In genomic region chr11:50225611-50226378, GRCm38 (mm10) we compare ENCODE assay signal across 8 mouse cellular contexts. TPM values are rescaled to one million over a fixed set of nuclear protein-coding genes. Genes with fewer than 3 reads are reported as not detected.
A peak's percentile ranks its signal among the peaks of the same experiment; 100 is the strongest.
DNase-seq lines count a peak whose midpoint lies in the region; ATAC-seq lines count a peak whose summit lies in the region.

No protein-coding gene starts in this region.

- H3K27ac ChIP-seq in embryonic facial prominence, embryonic 10.5 days (replicated peaks), result peak overlapping the region; percentile 94
- H3K27ac ChIP-seq in limb, embryonic 12.5 days, result peak overlapping the region; percentile 73
- peak overlapping the region; percentile 95 for H3K27ac ChIP-seq in midbrain, embryonic 15.5 days

- peak overlapping the region; percentile 89 for H3K4me3 ChIP-seq in embryonic facial prominence, embryonic 10.5 days
- peak overlapping the region; percentile 97 for H3K4me3 ChIP-seq in limb, embryonic 12.5 days (replicated peaks)
- peak overlapping the region; percentile 90 for H3K4me3 ChIP-seq in midbrain, embryonic 15.5 days

- peaks cover 68% of the 10 kb centered on the region for H3K4me1 ChIP-seq in embryonic facial prominence, embryonic 10.5 days
- peaks cover 53% of the 10 kb centered on the region for H3K4me1 ChIP-seq in limb, embryonic 12.5 days (replicated peaks)
- peaks cover 55% of the 10 kb centered on the region for H3K4me1 ChIP-seq in midbrain, embryonic 15.5 days

- H3K36me3 ChIP-seq in embryonic facial prominence, embryonic 10.5 days (replicated peaks), result peaks cover 3% of the 10 kb centered on the region
- H3K36me3 ChIP-seq in limb, embryonic 12.5 days, result peaks cover 9% of the 10 kb centered on the region
- H3K36me3 ChIP-seq in midbrain, embryonic 15.5 days (replicated peaks), result no peaks in the 10 kb centered on the region

- no peaks in the 10 kb centered on the region for H3K9me3 ChIP-seq in embryonic facial prominence, embryonic 10.5 days
- no peaks in the 10 kb centered on the region for H3K9me3 ChIP-seq in limb, embryonic 12.5 days
- H3K9me3 ChIP-seq in midbrain, embryonic 15.5 days, result no peaks in the 10 kb centered on the region

- peak overlapping the region; percentile 97 for H3K9ac ChIP-seq in limb, embryonic 12.5 days (replicated peaks)
- peak overlapping the region; percentile 97 for H3K9ac ChIP-seq in midbrain, embryonic 15.5 days

- peak; percentile 61 for DNase-seq in cerebellum, adult 11 months
- DNase-seq in Muller cell, postnatal 12 days (ENCODE audit: inconsistent ontology term), result peak; percentile 55
- peak; percentile 67 for DNase-seq in embryonic facial prominence, embryonic 10.5 days (ENCODE audit: low spot score)
- DNase-seq in heart, postnatal 4 days, result peak; percentile 57

- peaks cover 44% of the 10 kb centered on the region for H3K27me3 ChIP-seq in embryonic facial prominence, embryonic 10.5 days (replicated peaks; ENCODE audit: low read depth, poor library complexity, severe bottlenecking)
- no peaks in the 10 kb centered on the region for H3K27me3 ChIP-seq in limb, embryonic 12.5 days
- H3K27me3 ChIP-seq in midbrain, embryonic 15.5 days (replicated peaks), result no peaks in the 10 kb centered on the region

- H3K4me2 ChIP-seq in limb, embryonic 12.5 days, result peak overlapping the region; percentile 92
- H3K4me2 ChIP-seq in midbrain, embryonic 15.5 days, result peak overlapping the region; percentile 88

- ATAC-seq in cerebellum, adult (ENCODE audit: insufficient number of reproducible peaks, low FRiP score, low TSS enrichment), result no peak
- no peak for ATAC-seq in limb, embryonic 12.5 days (ENCODE audit: insufficient number of reproducible peaks, insufficient read depth, low FRiP score, low TSS enrichment, low read depth)
- peak; percentile 27 for ATAC-seq in midbrain, embryonic 15.5 days (replicated peaks)
- no peak for ATAC-seq in frontal cortex, adult (ENCODE audit: low TSS enrichment)

- WGBS in embryonic facial prominence, embryonic 10.5 days, result 3% methylated on average over 34 of the region's 34 CpGs
- 4% methylated on average over 34 of the region's 34 CpGs for WGBS in limb, embryonic 12.5 days
- WGBS in midbrain, embryonic 15.5 days, result 3% methylated on average over 34 of the region's 34 CpGs

RNA-seq across cellular contexts. Expression of gene Ltc4s, which starts 12.6 kb away (rescaled TPM):
- 0.75 and 1.4 TPM in 2 replicates for polyA plus RNA-seq in embryonic facial prominence, embryonic 10.5 days (2016; fragmentation: Nextera tagmentation; extraction: Ambion mirVana)
- total RNA-seq in heart, postnatal 4 days (2021), result 1 to 10 TPM; 2.0 to 2.7 TPM
- polyA plus RNA-seq in limb, embryonic 12.5 days (2016; fragmentation: Nextera tagmentation; extraction: Ambion mirVana), result 0.47 and 1.0 TPM in 2 replicates
- 1.9 and 2.3 TPM in 2 replicates for polyA plus RNA-seq in midbrain, embryonic 15.5 days (2015; fragmentation: Nextera tagmentation; extraction: Ambion mirVana)

RNA-seq across cellular contexts. Expression of gene Mgat4b, which starts 15.1 kb away (rescaled TPM):
- 22.6 and 23.5 TPM in 2 replicates for polyA plus RNA-seq in embryonic facial prominence, embryonic 10.5 days (2016; fragmentation: Nextera tagmentation; extraction: Ambion mirVana)
- total RNA-seq in heart, postnatal 4 days (2021), result 100 to 1,000 TPM; 117 to 120 TPM
- polyA plus RNA-seq in limb, embryonic 12.5 days (2016; fragmentation: Nextera tagmentation; extraction: Ambion mirVana), result 31.2 and 35.2 TPM in 2 replicates
- 54.6 and 57.9 TPM in 2 replicates for polyA plus RNA-seq in midbrain, embryonic 15.5 days (2015; fragmentation: Nextera tagmentation; extraction: Ambion mirVana)

RNA-seq across cellular contexts. Expression of gene Sqstm1, which starts 15.2 kb away (rescaled TPM):
- 130 and 131 TPM in 2 replicates for polyA plus RNA-seq in embryonic facial prominence, embryonic 10.5 days (2016; fragmentation: Nextera tagmentation; extraction: Ambion mirVana)
- 100 to 1,000 TPM; 178 to 180 TPM for total RNA-seq in heart, postnatal 4 days (2021)
- polyA plus RNA-seq in limb, embryonic 12.5 days (2016; fragmentation: Nextera tagmentation; extraction: Ambion mirVana), result 165 and 167 TPM in 2 replicates
- polyA plus RNA-seq in midbrain, embryonic 15.5 days (2015; fragmentation: Nextera tagmentation; extraction: Ambion mirVana), result 392 and 438 TPM in 2 replicates

RNA-seq across cellular contexts. Expression of gene Mrnip, which starts 51.6 kb away (rescaled TPM):
- polyA plus RNA-seq in embryonic facial prominence, embryonic 10.5 days (2016; fragmentation: Nextera tagmentation; extraction: Ambion mirVana), result 24.1 and 27.3 TPM in 2 replicates
- total RNA-seq in heart, postnatal 4 days (2021), result 1 to 10 TPM; 7.7 to 8.0 TPM
- 22.8 and 23.8 TPM in 2 replicates for polyA plus RNA-seq in limb, embryonic 12.5 days (2016; fragmentation: Nextera tagmentation; extraction: Ambion mirVana)
- polyA plus RNA-seq in midbrain, embryonic 15.5 days (2015; fragmentation: Nextera tagmentation; extraction: Ambion mirVana), result 38.1 and 39.3 TPM in 2 replicates
